Mouse (Mus musculus): ENCODE measurements around the gene Wnk1. TPM values are rescaled to one million over a fixed set of nuclear protein-coding genes. Genes with fewer than 3 reads are reported as not detected.

Wnk1 gene
- total and polyA plus RNA-seq, 3 experiments = 31.6 to 735 (median 104) TPM

DNA sequence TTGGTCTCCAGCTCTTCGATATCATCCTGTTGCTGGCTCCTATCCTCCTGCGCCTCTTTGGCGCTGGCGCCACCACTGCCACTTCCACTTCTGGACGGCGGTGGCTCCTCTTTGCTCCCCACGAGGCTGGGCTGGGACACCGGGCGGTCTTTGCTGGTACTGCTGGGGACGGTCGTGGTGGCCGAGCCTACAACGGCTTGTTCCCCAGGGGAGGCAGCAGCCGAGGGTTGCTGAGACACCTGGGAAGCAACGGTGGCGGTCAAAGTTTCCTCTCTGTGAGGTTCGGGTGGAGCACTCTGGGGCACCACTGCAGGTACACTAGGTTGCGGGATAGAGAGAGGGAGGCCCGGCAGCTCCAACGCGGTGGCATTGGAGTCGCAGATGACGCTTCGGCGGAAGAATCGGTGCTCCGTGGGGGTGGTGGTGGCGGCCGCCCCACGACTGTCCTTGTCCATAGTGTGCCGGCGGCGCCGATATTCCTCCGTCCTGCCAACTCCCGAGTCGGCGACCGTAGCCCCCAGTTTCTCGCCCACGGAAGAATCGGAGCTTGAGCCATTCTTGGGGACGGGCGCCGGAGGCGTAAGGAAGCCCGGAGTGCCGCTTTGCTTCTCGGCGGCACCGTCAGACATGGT lies 1.4 kb downstream of the Wnk1 start:
- Histone ChIP-seq H3K79me2 (ENCODE audit: control insufficient read depth, insufficient read depth, low read length, poor library complexity) (peaks cover 51% of the 10 kb centered on the region), H3K4me1 (ENCODE audit: control insufficient read depth in 1 of 2, insufficient read depth in 2 of 2, low read length in 2 of 2) (peaks cover 0 to 13% of the 10 kb centered on the region in 2 experiments; a peak in 2 of 4 replicates), H3K9ac (ENCODE audit: control insufficient read depth, low read depth, low read length, poor library complexity, severe bottlenecking) (peak overlapping the region; percentile 98), H3K27me3 (ENCODE audit: control insufficient read depth in 1 of 2, insufficient read depth in 2 of 2, low read length in 2 of 2) (no peaks in the 10 kb centered on the region), H3K4me3 (ENCODE audit: control insufficient read depth in 1 of 2, insufficient read depth in 1 of 2, low read depth in 2 of 2, low read length in 2 of 2) (peak overlapping the region; percentile 64 to 94), H3K9me3 (replicated peaks; ENCODE audit: insufficient read depth, low read length) (no peaks in the 10 kb centered on the region), H3K27ac (ENCODE audit: control insufficient read depth, low read depth, low read length) (peak overlapping the region; percentile 14; the same call in 1 of the 2 replicates), H3K36me3 (ENCODE audit: control insufficient read depth in 1 of 2, insufficient read depth in 2 of 2, low read length in 2 of 2) (peaks cover 2 to 32% of the 10 kb centered on the region in 2 experiments; a peak in 2 of 4 replicates)
- peak; percentile 73 for DNase-seq (ENCODE audit: low read depth, low spot score)
- TF ChIP-seq RAD21 (IDR thresholded peaks at IDR 0.05; ENCODE audit: low read depth, low read length) (no peak), ZMIZ1 (IDR thresholded peaks at IDR 0.05; ENCODE audit: low read depth, low read length) (no peak), MYB (IDR thresholded peaks at IDR 0.05; ENCODE audit: low read depth, low read length) (no peak), UBTF (IDR thresholded peaks at IDR 0.05; ENCODE audit: borderline replicate concordance, insufficient read depth, low read depth, low read length) (peak; percentile 84; the same call in 1 of the 2 replicates), MAX (IDR thresholded peaks at IDR 0.05; ENCODE audit: low read length) (no peak), ZC3H11A (IDR thresholded peaks at IDR 0.05; ENCODE audit: low read depth, low read length) (no peak), GABPA (IDR thresholded peaks at IDR 0.05; ENCODE audit: low read depth, low read length) (no peak), SMC3 (IDR thresholded peaks at IDR 0.05; ENCODE audit: low read depth, low read length) (no peak), POLR2AphosphoS5 (IDR thresholded peaks at IDR 0.05; ENCODE audit: borderline replicate concordance, low read depth, low read length) (no peak), MXI1 (IDR thresholded peaks at IDR 0.05; ENCODE audit: low read depth, low read length) (peak; percentile 70), MAZ (IDR thresholded peaks at IDR 0.05; ENCODE audit: low read depth, low read length) (no peak), CTCF (IDR thresholded peaks at IDR 0.05 in 2 of 3, conservative IDR thresholded peaks at IDR 0.05 in 1 of 3; ENCODE audit: control insufficient read depth in 1 of 3, insufficient read depth in 1 of 3, low read depth in 2 of 3, low read length in 3 of 3, poor library complexity in 1 of 3, severe bottlenecking in 1 of 3) (no peak; a peak in 2 of 6 replicates), CHD1 (IDR thresholded peaks at IDR 0.05; ENCODE audit: low read depth, low read length) (no peak)

DNA sequence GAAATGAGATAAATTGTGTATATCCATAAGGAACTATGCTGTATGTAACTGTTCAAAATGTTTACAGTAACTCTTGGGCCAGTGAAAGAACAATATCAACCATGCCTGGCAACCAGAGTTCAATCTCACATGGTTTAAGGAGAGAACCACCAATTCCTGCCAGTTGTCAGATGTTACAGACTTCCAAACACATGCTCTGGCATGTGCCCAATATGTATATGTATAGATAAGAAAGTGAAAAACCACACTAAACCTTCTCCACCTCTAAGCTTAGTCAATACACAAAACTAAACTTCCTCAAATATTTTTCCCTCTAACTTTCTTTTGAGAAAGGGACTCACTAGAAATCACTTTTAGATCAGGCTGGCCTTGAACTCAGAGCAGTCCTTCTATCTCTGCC lies 13.9 kb downstream of the Wnk1 start:
- Histone ChIP-seq H3K79me2 (ENCODE audit: control insufficient read depth, insufficient read depth, low read length, poor library complexity) (peaks cover 55% of the 10 kb centered on the region), H3K27me3 (ENCODE audit: control insufficient read depth in 1 of 2, insufficient read depth in 2 of 2, low read length in 2 of 2) (no peaks in the 10 kb centered on the region), H3K36me3 (ENCODE audit: control insufficient read depth in 1 of 2, insufficient read depth in 2 of 2, low read length in 2 of 2) (peaks cover 12 to 46% of the 10 kb centered on the region in 2 experiments), H3K27ac (ENCODE audit: control insufficient read depth, low read depth, low read length) (peak overlapping the region; percentile 59), H3K9me3 (replicated peaks; ENCODE audit: insufficient read depth, low read length) (no peaks in the 10 kb centered on the region), H3K4me3 (ENCODE audit: control insufficient read depth in 1 of 2, insufficient read depth in 1 of 2, low read depth in 2 of 2, low read length in 2 of 2) (no peak overlapping the region), H3K9ac (ENCODE audit: control insufficient read depth, low read depth, low read length, poor library complexity, severe bottlenecking) (no peak overlapping the region), H3K4me1 (ENCODE audit: control insufficient read depth in 1 of 2, insufficient read depth in 2 of 2, low read length in 2 of 2) (peaks cover 16 to 34% of the 10 kb centered on the region in 2 experiments)
- DNase-seq (ENCODE audit: low read depth, low spot score) = peak; percentile 88
- TF ChIP-seq GABPA (IDR thresholded peaks at IDR 0.05; ENCODE audit: low read depth, low read length) = no peak
- no peak for TF ChIP-seq POLR2AphosphoS5 (IDR thresholded peaks at IDR 0.05; ENCODE audit: borderline replicate concordance, low read depth, low read length)
- peak; percentile 98 for TF ChIP-seq SIN3A (IDR thresholded peaks at IDR 0.05; ENCODE audit: low read length)
- no peak for TF ChIP-seq MAFK (IDR thresholded peaks at IDR 0.05; ENCODE audit: borderline replicate concordance, low read depth, low read length)
- peak; percentile 99 for TF ChIP-seq ETS1 (IDR thresholded peaks at IDR 0.05; ENCODE audit: low read depth, low read length)
- no peak for TF ChIP-seq USF2 (IDR thresholded peaks at IDR 0.05; ENCODE audit: borderline replicate concordance in 1 of 2, insufficient read depth in 1 of 2, low read depth in 1 of 2, low read length in 2 of 2)
- peak; percentile 87; the same call in 1 of the 2 replicates for TF ChIP-seq BHLHE40 (IDR thresholded peaks at IDR 0.05; ENCODE audit: borderline replicate concordance, low read depth, low read length)
- TF ChIP-seq CHD2 (IDR thresholded peaks at IDR 0.05; ENCODE audit: low read length) = no peak
- TF ChIP-seq CHD1 (IDR thresholded peaks at IDR 0.05; ENCODE audit: low read depth, low read length) = no peak
- no peak for TF ChIP-seq ZC3H11A (IDR thresholded peaks at IDR 0.05; ENCODE audit: low read depth, low read length)
- TF ChIP-seq UBTF (IDR thresholded peaks at IDR 0.05; ENCODE audit: borderline replicate concordance, insufficient read depth, low read depth, low read length) = no peak
- TF ChIP-seq MEF2A (IDR thresholded peaks at IDR 0.05; ENCODE audit: extremely low read depth, insufficient replicate concordance, low read depth, low read length, poor library complexity, severe bottlenecking) = no peak
- TF ChIP-seq POLR2AphosphoS2 (IDR thresholded peaks at IDR 0.05; ENCODE audit: low read length) = no peak
- TF ChIP-seq MAX (IDR thresholded peaks at IDR 0.05; ENCODE audit: low read length) = peak; percentile 93
- TF ChIP-seq NELFE (IDR thresholded peaks at IDR 0.05; ENCODE audit: low read depth, low read length) = no peak
- TF ChIP-seq MAZ (IDR thresholded peaks at IDR 0.05; ENCODE audit: low read depth, low read length) = no peak
- no peak for TF ChIP-seq SMC3 (IDR thresholded peaks at IDR 0.05; ENCODE audit: low read depth, low read length)
- peak; percentile 73 to 85 for TF ChIP-seq EP300 (IDR thresholded peaks at IDR 0.05; ENCODE audit: low read depth in 1 of 2, low read length in 2 of 2)
- TF ChIP-seq TCF12 (IDR thresholded peaks at IDR 0.05; ENCODE audit: low read depth, low read length) = peak; percentile 65; the same call in 1 of the 2 replicates
- no peak for TF ChIP-seq POLR2A (IDR thresholded peaks at IDR 0.05; ENCODE audit: control insufficient read depth in 1 of 2, insufficient read depth in 1 of 2, low read depth in 1 of 2, low read length in 2 of 2, poor library complexity in 1 of 2)
- TF ChIP-seq RCOR1 (IDR thresholded peaks at IDR 0.05; ENCODE audit: low read depth, low read length) = peak; percentile 86
- no peak for TF ChIP-seq ZKSCAN1 (IDR thresholded peaks at IDR 0.05; ENCODE audit: low read depth, low read length)
- TF ChIP-seq ZMIZ1 (IDR thresholded peaks at IDR 0.05; ENCODE audit: low read depth, low read length) = no peak
- TF ChIP-seq TBP (IDR thresholded peaks at IDR 0.05; ENCODE audit: low read depth, low read length) = no peak
